In the genomic region with DNA sequence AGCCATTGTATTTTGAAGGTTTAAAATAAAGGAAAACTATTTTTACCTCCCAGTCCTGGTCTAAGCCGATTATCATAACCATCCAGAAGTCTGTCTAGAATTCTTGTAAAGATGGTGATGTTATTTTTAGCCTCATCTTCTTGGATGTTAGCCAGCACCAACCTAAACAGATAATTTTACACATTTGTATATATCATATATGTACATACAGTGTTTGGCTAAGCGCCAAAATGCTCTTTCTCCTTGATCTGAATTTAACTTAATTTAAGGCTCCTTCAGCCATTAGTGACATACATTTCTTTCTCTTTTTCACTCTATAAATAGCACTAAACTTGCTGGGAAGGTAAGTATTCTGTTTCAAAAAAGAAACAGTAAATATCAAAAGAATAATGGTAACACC, we compare ENCODE assay signal across 12 mouse cellular contexts. TPM values are rescaled to one million over a fixed set of nuclear protein-coding genes. Genes with fewer than 3 reads are reported as not detected.
"Had no signal": no experiment of that assay in that cellular context is flagged by ENCODE, and none has a peak within 500 bp of the region (broad histone marks: within the 10 kb centered on the region; RNA-seq: fewer than 3 reads in every experiment).

No protein-coding gene starts in this region.

- H3K9me3 ChIP-seq: limb, embryonic 10.5 days; liver, embryonic 15.5 days; midbrain, embryonic 15.5 days had no signal

- H3K27ac ChIP-seq: limb, embryonic 10.5 days; liver, embryonic 15.5 days; macrophage; midbrain, embryonic 15.5 days had no signal

- H3K9ac ChIP-seq: liver, embryonic 15.5 days; midbrain, embryonic 15.5 days had no signal

- DNase-seq: kidney, adult 2 months; lung, adult 2 months; lung, postnatal 10 days; thymus, postnatal 36 days had no signal

- ATAC-seq: intestine, embryonic 16.5 days; midbrain, embryonic 15.5 days had no signal

- H3K36me3 ChIP-seq: limb, embryonic 10.5 days; liver, embryonic 15.5 days; midbrain, embryonic 15.5 days had no signal

- H3K4me2 ChIP-seq: liver, embryonic 11.5 days; liver, embryonic 15.5 days had no signal

- H3K4me1 ChIP-seq: liver, embryonic 15.5 days had no signal

- H3K27me3 ChIP-seq: midbrain, embryonic 15.5 days had no signal

- H3K4me3 ChIP-seq: limb, embryonic 10.5 days; liver, embryonic 15.5 days; megakaryocyte, embryonic 14.5 days had no signal

RNA-seq across cellular contexts. Expression of a gene that starts 3.7 kb away (rescaled TPM):
- polyA plus RNA-seq: kidney, adult 2 months; lung, adult 2 months; macrophage; small intestine, adult 2 months had no signal
